Mouse (Mus musculus) gastrocnemius, adult 18-20 months (tissue): ENCODE data around the gene Wfdc13. TPM values are rescaled to one million over a fixed set of nuclear protein-coding genes. Genes with fewer than 3 reads are reported as not detected.
"Not testable (repeated sequence)": the region's sequence is repeated elsewhere in the genome, so short reads cannot be mapped to it uniquely, and the experiment has no call there.

Source experiments
- DNase-seq: peaks from one replicate; pipeline ENCODE4 v3.0.0; 2021; ENCODE audit warnings: low spot score
- total RNA-seq, 2 experiments: library from RNA; stranded (reverse); gene quantifications; 2 replicates each; pipeline ENCODE4 v1.2.3; 2021

Wfdc13 gene
- total RNA-seq, 2 experiments from 2014 or later = not detected

DNA sequence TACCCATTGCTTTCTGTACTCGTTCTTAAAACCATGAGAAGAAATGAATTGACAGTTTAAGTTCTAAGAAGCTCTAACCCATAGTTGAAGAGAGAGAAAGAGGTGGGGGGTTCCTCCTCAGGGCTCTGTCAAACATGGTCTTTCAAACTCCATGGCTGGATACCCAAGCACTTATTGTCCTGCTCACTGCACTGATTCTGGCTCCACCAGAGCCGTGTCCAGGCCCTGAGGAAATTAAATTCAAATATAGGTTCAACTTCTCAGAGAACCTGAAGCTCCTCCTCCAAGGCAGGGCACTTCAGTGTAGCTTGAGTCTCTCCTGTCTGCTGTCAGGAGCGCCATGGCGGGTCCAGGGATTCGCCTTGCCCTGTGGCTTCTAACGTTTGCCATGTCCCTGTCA lies 30.1 kb downstream of the Wfdc13 start, which contains the start of gene Spint5:
Gene Spint5 (plus strand): TSS at position 301 of the 400 bp plus-strand sequence.
- no peak for DNase-seq

DNA sequence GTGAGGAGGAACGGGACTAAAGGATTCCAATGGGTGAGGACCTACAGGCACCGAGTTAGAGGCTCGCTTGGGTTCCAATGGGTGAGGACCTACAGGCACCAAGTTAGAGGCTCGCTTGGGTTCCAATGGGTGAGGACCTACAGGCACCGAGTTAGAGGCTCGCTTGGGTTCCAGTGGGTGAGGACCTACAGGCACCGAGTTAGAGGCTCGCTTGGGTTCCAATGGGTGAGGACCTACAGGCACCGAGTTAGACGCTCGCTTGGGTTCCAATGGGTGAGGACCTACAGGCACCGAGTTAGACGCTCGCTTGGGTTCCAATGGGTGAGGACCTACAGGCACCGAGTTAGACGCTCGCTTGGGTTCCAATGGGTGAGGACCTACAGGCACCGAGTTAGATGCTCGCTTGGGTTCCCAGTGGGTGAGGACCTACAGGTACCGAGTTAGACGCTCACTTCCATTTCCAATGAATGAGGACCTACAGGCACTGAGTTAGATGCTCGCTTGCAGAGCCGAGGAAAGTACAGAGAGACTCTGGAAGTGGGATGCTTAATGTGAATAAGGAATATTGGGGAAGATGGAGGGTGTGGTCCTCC lies 31.4 kb downstream of the Wfdc13 start:
- DNase-seq = not testable (repeated sequence)

DNA sequence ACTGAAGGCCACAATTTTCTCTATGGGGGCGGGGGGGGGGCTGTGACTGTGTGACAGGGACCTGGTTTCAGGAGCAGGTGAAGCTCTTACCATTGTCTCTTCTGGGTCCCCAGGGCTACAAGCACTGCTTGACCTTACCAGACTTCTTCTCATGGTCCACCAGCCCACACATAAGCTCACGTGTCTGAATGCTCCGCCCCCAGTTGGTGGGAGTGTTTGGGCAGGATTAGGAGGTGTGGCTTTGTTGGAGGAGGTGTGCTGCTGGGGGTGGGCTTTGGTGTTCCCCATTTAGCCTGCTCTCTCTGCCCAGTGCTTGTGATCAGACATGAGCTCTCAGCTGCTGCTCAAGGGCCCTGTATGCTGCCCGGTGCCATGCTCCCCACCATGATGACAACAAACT lies 38.4 kb downstream of the Wfdc13 start:
- no peak for DNase-seq

DNA sequence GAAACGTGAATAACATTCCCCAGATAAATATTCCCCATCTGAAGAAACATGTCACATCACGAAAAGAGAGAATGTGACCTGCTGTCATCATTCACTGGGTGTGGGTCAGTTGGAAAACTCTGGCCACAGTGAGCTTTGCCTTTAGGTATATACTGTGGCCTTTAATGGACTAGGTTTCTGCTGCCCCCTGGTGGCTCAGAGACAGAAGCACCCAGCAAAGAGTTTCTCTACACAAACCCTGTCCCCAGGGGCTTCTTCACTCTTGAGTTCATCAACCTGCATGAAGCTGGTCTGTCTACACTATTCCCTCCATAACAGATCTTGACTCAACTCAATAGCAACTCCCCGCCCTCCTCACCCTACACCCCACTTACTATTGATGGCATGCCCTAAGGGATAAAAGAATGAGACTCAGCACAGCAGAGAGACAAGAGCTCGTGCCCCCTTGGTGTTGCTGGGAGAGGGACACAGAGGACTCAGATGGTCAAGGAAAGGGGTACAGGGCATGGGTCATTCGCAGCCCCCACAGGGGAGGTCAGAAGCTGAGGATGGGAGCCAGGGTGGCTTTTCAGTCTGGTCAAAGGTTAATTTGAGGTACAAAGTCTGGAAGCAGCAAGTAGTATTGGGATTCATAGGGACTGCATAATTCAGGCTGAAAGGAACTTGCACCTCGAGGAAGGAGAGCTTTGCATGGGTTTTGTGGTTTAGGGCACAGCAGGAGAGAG lies 41.1 kb downstream of the Wfdc13 start:
- DNase-seq = peak; percentile 46

DNA sequence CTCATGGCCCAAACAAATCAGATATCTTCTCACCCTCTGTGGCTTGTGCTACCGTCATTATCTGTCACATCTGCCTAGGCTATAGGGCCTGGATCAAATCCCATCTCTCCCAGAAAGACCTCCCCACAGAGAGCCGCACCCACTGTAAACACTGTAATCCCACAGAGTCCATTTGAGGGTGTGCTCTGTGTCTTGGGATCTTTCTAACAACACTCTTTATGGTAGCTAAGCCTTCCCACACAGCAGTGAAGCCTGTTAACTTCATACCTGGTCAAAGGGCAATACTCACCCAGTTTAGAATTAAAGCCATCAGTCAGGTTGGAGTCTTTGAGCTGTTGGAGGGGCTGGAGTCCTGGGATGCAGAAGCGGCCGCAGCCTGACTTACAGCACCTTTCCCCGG lies 46.8 kb downstream of the Wfdc13 start:
- DNase-seq = no peak

DNA sequence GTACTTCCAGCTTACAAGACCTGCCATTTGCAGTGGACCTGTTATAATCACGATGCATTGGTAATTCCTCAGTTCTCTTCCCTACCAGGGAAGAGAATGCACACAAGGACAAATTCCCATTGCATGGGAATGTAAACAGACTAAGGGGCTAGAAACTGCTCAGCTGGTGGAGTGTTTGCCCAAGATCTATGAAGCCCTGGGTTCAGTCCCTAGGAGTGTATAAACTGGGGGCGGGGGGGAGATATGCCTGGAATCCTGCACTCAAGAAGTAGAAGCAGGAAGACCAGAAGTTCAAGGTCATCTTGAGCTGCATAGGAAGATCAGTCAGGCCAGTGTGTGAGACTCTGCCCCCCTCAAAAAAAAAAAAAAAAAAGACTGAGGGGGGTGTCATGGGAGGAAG lies 48.4 kb downstream of the Wfdc13 start:
- DNase-seq = no peak

DNA sequence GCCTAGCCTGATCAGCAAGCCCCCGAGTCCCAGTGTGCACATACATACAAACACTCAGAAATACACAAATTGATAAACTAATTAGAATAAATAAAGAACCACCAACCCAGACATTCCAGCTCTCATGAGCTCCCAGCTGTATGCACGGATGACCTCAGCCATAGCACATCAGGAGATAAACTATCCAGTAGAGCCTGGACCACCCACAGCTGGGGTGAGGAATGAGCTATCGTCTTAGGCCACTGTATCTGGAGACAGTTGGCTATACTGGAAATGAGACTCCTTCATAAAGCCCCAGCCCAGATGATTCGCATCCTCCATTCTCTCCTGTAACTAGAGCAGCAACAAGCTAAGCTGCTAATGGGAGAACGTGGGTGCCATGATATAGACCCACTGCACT lies 49.9 kb downstream of the Wfdc13 start:
- no peak for DNase-seq

DNA sequence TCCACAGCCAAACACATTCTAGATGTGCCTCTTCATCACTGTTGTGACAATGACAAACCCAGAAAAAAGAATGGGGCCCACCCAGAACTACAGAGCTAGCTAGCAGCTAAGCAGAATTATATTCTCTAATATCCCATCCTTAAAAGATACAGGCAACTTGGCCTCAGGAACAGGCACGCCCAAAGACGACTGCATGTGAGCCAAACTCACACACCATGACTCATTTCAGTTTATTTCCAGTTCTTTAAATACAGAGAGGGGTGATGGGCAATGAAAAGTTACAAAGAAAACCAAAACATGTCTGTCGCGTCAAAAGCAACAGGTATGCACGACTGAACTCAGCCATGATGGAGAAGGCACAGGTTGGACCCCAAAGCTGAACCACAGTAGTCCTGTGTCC lies 50.5 kb downstream of the Wfdc13 start:
- no peak for DNase-seq

Other genes with a start within 250 kb of the Wfdc13 start
- 10 to 100 TPM; 62.6 to 77.3 TPM for gene Sdc4, start 241.2 kb upstream of the Wfdc13 start, total RNA-seq
- 10 to 100 TPM; 26.0 to 26.2 TPM for gene Sys1, start 228.1 kb upstream of the Wfdc13 start, total RNA-seq
- gene Gm20458, start 224.1 kb upstream of the Wfdc13 start, total RNA-seq = 1 to 10 TPM; 3.8 to 6.5 TPM
- not detected for gene Trp53tg5, start 211.4 kb upstream of the Wfdc13 start, total RNA-seq
- 10 to 100 TPM; 22.8 to 24.5 TPM for gene Dbndd2, start 199.0 kb upstream of the Wfdc13 start, total RNA-seq
- gene Pigt, start 187.6 kb upstream of the Wfdc13 start, total RNA-seq = 10 to 100 TPM; 31.4 to 32.6 TPM
- not detected for gene Wfdc2, start 122.7 kb upstream of the Wfdc13 start, total RNA-seq
- gene Spint3, start 111.6 kb upstream of the Wfdc13 start, total RNA-seq = not detected
- not detected for gene Wfdc6a, start 99.7 kb upstream of the Wfdc13 start, total RNA-seq
- not detected for gene Eppin, start 91.5 kb upstream of the Wfdc13 start, total RNA-seq
- gene Wfdc6b, start 71.6 kb upstream of the Wfdc13 start, total RNA-seq = not detected
- not detected for gene Wfdc8, start 71.5 kb upstream of the Wfdc13 start, total RNA-seq
- gene Wfdc16, start 46.3 kb upstream of the Wfdc13 start, total RNA-seq = not detected
- gene Wfdc10, start 29.1 kb upstream of the Wfdc13 start, total RNA-seq = not detected
- gene Wfdc9, start 28.5 kb upstream of the Wfdc13 start, total RNA-seq = not detected
- gene Wfdc11, start 11.0 kb upstream of the Wfdc13 start, total RNA-seq = not detected
- not detected for gene Spint4, start 13.4 kb downstream of the Wfdc13 start, total RNA-seq
- not detected for gene Spint5, start 30.2 kb downstream of the Wfdc13 start, total RNA-seq
- not detected for gene Wfdc3, start 60.8 kb downstream of the Wfdc13 start, total RNA-seq
- gene Dnttip1, start 60.9 kb downstream of the Wfdc13 start, total RNA-seq = 10 to 100 TPM; 15.7 to 20.7 TPM
- under 1 TPM; 0.41 to 0.50 TPM for gene Ube2c, start 84.8 kb downstream of the Wfdc13 start, total RNA-seq
- over 10,000 TPM; 18,106 to 19,583 TPM for gene Tnnc2, start 94.9 kb downstream of the Wfdc13 start, total RNA-seq
- 10 to 100 TPM; 20.0 to 24.3 TPM for gene Snx21, start 100.7 kb downstream of the Wfdc13 start, total RNA-seq
- gene Acot8, start 119.8 kb downstream of the Wfdc13 start, total RNA-seq = 1 to 10 TPM; 8.0 to 8.2 TPM
- 1 to 10 TPM; 1.5 TPM for gene Zswim3, start 120.0 kb downstream of the Wfdc13 start, total RNA-seq
- gene Zswim1, start 137.6 kb downstream of the Wfdc13 start, total RNA-seq = 1 to 10 TPM; 5.6 to 5.8 TPM
- gene Spata25, start 143.4 kb downstream of the Wfdc13 start, total RNA-seq = not detected
- 10 to 100 TPM; 51.3 to 55.9 TPM for gene Ctsa, start 147.8 kb downstream of the Wfdc13 start, total RNA-seq
- gene Neurl2, start 148.3 kb downstream of the Wfdc13 start, total RNA-seq = 10 to 100 TPM; 37.2 to 41.0 TPM
- gene Pltp, start 172.6 kb downstream of the Wfdc13 start, total RNA-seq = 10 to 100 TPM; 12.5 to 21.8 TPM
- gene Pcif1, start 194.2 kb downstream of the Wfdc13 start, total RNA-seq = 10 to 100 TPM; 26.3 to 28.6 TPM
- 1 to 10 TPM; 7.4 to 8.4 TPM for gene Zfp335, start 226.7 kb downstream of the Wfdc13 start, total RNA-seq